Mouse (Mus musculus): Measurements from ENCODE around the gene Ercc1.

The Ercc1 gene

GRCm38 (mm10) chr7:19344237-19344847 is at the start of gene Ercc1:
Gene Ercc1 (plus strand): TSS chr7:19344778.
- DNase-seq (ENCODE audit: low read depth in 1 of 2, low spot score in 2 of 2), result no peak

- DNase-seq (ENCODE audit: low read depth in 1 of 2, low spot score in 2 of 2), result peak in 1 of 2 experiments; percentile 86
Measured at GRCm38 (mm10) chr7:19295503-19296185, 48.9 kb upstream of the Ercc1 start.

- DNase-seq (ENCODE audit: low read depth in 1 of 2, low spot score in 2 of 2), result no peak
Measured at GRCm38 (mm10) chr7:19297034-19297433, 47.5 kb upstream of the Ercc1 start.

GRCm38 (mm10) chr7:19297794-19298193 is 46.8 kb upstream of the Ercc1 start:
- no peak for DNase-seq (ENCODE audit: low read depth in 1 of 2, low spot score in 2 of 2)

- no peak for DNase-seq (ENCODE audit: low read depth in 1 of 2, low spot score in 2 of 2)
Measured at GRCm38 (mm10) chr7:19299194-19299593, 45.4 kb upstream of the Ercc1 start.

- peak in 1 of 2 experiments; percentile 63 for DNase-seq (ENCODE audit: low read depth in 1 of 2, low spot score in 2 of 2)
Measured at GRCm38 (mm10) chr7:19300501-19301421, 43.8 kb upstream of the Ercc1 start.

GRCm38 (mm10) chr7:19301461-19302263 is 42.9 kb upstream of the Ercc1 start:
- peak in 1 of 2 experiments; percentile 31 for DNase-seq (ENCODE audit: low read depth in 1 of 2, low spot score in 2 of 2)

- no peak for DNase-seq (ENCODE audit: low read depth in 1 of 2, low spot score in 2 of 2)
Measured at GRCm38 (mm10) chr7:19302264-19303045, 42.1 kb upstream of the Ercc1 start.

- DNase-seq (ENCODE audit: low read depth in 1 of 2, low spot score in 2 of 2), result no peak
Measured at GRCm38 (mm10) chr7:19303046-19303305, 41.6 kb upstream of the Ercc1 start.

GRCm38 (mm10) chr7:19303770-19304169 is 40.8 kb upstream of the Ercc1 start:
- peak in 1 of 2 experiments; percentile 76 for DNase-seq (ENCODE audit: low read depth in 1 of 2, low spot score in 2 of 2)

GRCm38 (mm10) chr7:19304501-19305412 is 39.8 kb upstream of the Ercc1 start:
- no peak for DNase-seq (ENCODE audit: low read depth in 1 of 2, low spot score in 2 of 2)

GRCm38 (mm10) chr7:19305413-19305735 is 39.2 kb upstream of the Ercc1 start:
- DNase-seq (ENCODE audit: low read depth in 1 of 2, low spot score in 2 of 2), result no peak

GRCm38 (mm10) chr7:19305796-19306765 is 38.5 kb upstream of the Ercc1 start:
- DNase-seq (ENCODE audit: low read depth in 1 of 2, low spot score in 2 of 2), result no peak

- DNase-seq (ENCODE audit: low read depth in 1 of 2, low spot score in 2 of 2), result no peak
Measured at GRCm38 (mm10) chr7:19306819-19307738, 37.5 kb upstream of the Ercc1 start.

GRCm38 (mm10) chr7:19307739-19308453 is 36.7 kb upstream of the Ercc1 start:
- DNase-seq (ENCODE audit: low read depth in 1 of 2, low spot score in 2 of 2), result no peak

- DNase-seq (ENCODE audit: low read depth in 1 of 2, low spot score in 2 of 2), result peak in 1 of 2 experiments; percentile 87
Measured at GRCm38 (mm10) chr7:19308454-19309277, 35.9 kb upstream of the Ercc1 start.

All from monocyte, adult 2 months (primary cell).